Mouse (Mus musculus) layer of hippocampus, postnatal 14 days (tissue): ENCODE data around the gene Kctd3. TPM values are rescaled to one million over a fixed set of nuclear protein-coding genes. Genes with fewer than 3 reads are reported as not detected.
"Not testable (repeated sequence)": the region's sequence is repeated elsewhere in the genome, so short reads cannot be mapped to it uniquely, and the experiment has no call there.

Source experiments
- DNase-seq, 2 experiments: peaks; one replicate each; pipeline ENCODE4 v3.0.0; 2021 to 2022; ENCODE audit warnings: low spot score in 2 of 2, mixed read lengths in 1 of 2
- long read RNA-seq, 2 experiments: library from polyadenylated mRNA; stranded (forward); transcript quantifications; one replicate each; pipeline ENCODE4 v2.0.0; 2021
- total RNA-seq, 2 experiments: library from RNA; stranded (reverse); gene quantifications; 2 replicates each; pipeline ENCODE4 v1.2.3; 2021

Gene Kctd3
- total RNA-seq: 100 to 1,000 TPM; 103 to 109 TPM
- long read RNA-seq, experiment 1, transcript Kctd3-201 (18 exons, 3,706 nt): major isoform, 65 of 79 reads
- long read RNA-seq, experiment 1, partial matches to known transcripts: 3 of 79 reads
- long read RNA-seq, experiment 1, other reads (novel, unspliced or antisense): 6 of 79 reads
- long read RNA-seq, experiment 2, transcript Kctd3-201 (18 exons, 3,706 nt): major isoform, 66 of 87 reads
- long read RNA-seq, experiment 2, partial matches to known transcripts: 11 of 87 reads
- long read RNA-seq, experiment 2, other reads (novel, unspliced or antisense): 8 of 87 reads

GRCm38 (mm10) chr1:189007239-189007979 is at the start of gene Kctd3:
Gene Kctd3, minus strand, starts transcription at chr1:189007841.
- peak; percentile 96 to 97 for DNase-seq

- no peak for DNase-seq
Observed at GRCm38 (mm10) chr1:189057425-189057824, 49.8 kb upstream of the Kctd3 start.

GRCm38 (mm10) chr1:189055933-189056332 is 48.3 kb upstream of the Kctd3 start:
- DNase-seq: no peak

- DNase-seq: no peak
Observed at GRCm38 (mm10) chr1:189054941-189055551, 47.4 kb upstream of the Kctd3 start.

GRCm38 (mm10) chr1:189054191-189054590 is 46.5 kb upstream of the Kctd3 start:
- DNase-seq: no peak

- DNase-seq: peak; percentile 12 to 59
Observed at GRCm38 (mm10) chr1:189052189-189052588, 44.5 kb upstream of the Kctd3 start.

GRCm38 (mm10) chr1:189050122-189050521 is 42.5 kb upstream of the Kctd3 start:
- no peak for DNase-seq

GRCm38 (mm10) chr1:189048331-189048730 is 40.7 kb upstream of the Kctd3 start:
- no peak for DNase-seq

- no peak for DNase-seq
Observed at GRCm38 (mm10) chr1:189047918-189048317, 40.3 kb upstream of the Kctd3 start.

- DNase-seq: no peak
Observed at GRCm38 (mm10) chr1:189046831-189047230, 39.2 kb upstream of the Kctd3 start.

- DNase-seq: no peak
Observed at GRCm38 (mm10) chr1:189046301-189046700, 38.7 kb upstream of the Kctd3 start.

- DNase-seq: no peak
Observed at GRCm38 (mm10) chr1:189041261-189041660, 33.6 kb upstream of the Kctd3 start.

- DNase-seq: no peak
Observed at GRCm38 (mm10) chr1:189039348-189039747, 31.7 kb upstream of the Kctd3 start.

GRCm38 (mm10) chr1:189032817-189033216 is 25.2 kb upstream of the Kctd3 start:
- not testable (repeated sequence) for DNase-seq

- DNase-seq: no peak
Observed at GRCm38 (mm10) chr1:189030975-189031374, 23.3 kb upstream of the Kctd3 start.

- DNase-seq: no peak
Observed at GRCm38 (mm10) chr1:189028267-189028666, 20.6 kb upstream of the Kctd3 start.

- DNase-seq: peak; percentile 54 to 57
Observed at GRCm38 (mm10) chr1:189026885-189027284, 19.2 kb upstream of the Kctd3 start.

- DNase-seq: no peak
Observed at GRCm38 (mm10) chr1:189023701-189024080, 16.1 kb upstream of the Kctd3 start.

- no peak for DNase-seq
Observed at GRCm38 (mm10) chr1:189022925-189023700, 15.5 kb upstream of the Kctd3 start.

GRCm38 (mm10) chr1:189015372-189015771 is 7.7 kb upstream of the Kctd3 start:
- no peak for DNase-seq

GRCm38 (mm10) chr1:189013587-189013921 is 5.9 kb upstream of the Kctd3 start:
- no peak for DNase-seq
